Mouse (Mus musculus) lung, postnatal 25 days (tissue): ENCODE results near the gene Exoc6b.

Source experiments
- DNase-seq: peaks from one replicate; pipeline ENCODE4 v3.0.0; 2022; ENCODE audit warnings: low spot score

The Exoc6b gene

GRCm38 (mm10) chr6:84882663-84883517 is 186.4 kb downstream of the Exoc6b start:
- peak; percentile 16 for DNase-seq

DNA sequence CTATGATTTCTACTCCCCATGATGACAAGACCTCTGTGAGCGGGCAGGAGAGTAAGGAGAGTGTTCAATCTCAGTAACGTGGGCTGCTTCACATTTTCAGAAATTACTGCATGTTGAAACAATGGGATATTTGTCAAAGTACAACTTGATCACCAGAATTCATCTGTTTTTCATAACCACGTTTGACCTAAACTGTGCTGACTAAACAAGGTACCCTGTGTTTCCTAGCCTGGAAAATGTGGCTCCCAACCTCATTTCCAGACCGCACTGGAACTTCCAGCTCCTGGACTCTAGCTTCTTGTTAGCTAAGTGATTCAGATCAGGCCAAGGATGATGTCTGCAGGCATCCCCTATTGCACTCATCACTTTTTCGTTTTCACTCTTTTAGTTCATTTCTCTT is 193.4 kb downstream of the Exoc6b start:
- DNase-seq = no peak

- DNase-seq = no peak
Observed at GRCm38 (mm10) chr6:84867114-84867513, 202.2 kb downstream of the Exoc6b start.

GRCm38 (mm10) chr6:84864625-84865024 is 204.7 kb downstream of the Exoc6b start:
- DNase-seq = no peak

- no peak for DNase-seq
Observed at GRCm38 (mm10) chr6:84863816-84864375, 205.4 kb downstream of the Exoc6b start.

- DNase-seq = no peak
Observed at GRCm38 (mm10) chr6:84845665-84846064, 223.6 kb downstream of the Exoc6b start.

GRCm38 (mm10) chr6:84841138-84841537 is 228.2 kb downstream of the Exoc6b start:
- no peak for DNase-seq

DNA sequence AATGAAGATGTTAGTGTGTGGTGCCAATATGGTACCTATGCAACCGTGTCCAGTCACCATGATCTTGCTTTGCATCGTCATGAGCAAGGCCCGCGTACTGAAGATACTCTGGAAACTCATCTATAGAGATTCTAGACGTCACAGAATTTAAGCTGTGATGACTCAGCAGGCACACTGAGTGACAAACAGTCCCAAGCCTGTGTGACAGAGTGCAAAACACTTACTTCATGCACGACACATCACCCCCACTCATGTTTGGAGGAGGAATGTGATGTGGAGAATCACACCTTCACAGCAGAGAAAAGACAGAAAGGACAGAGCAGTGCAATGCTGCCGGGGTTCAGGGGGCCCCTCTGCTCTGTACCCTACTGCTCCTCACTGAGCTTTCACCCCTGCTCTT is 261.8 kb downstream of the Exoc6b start:
- DNase-seq = no peak

DNA sequence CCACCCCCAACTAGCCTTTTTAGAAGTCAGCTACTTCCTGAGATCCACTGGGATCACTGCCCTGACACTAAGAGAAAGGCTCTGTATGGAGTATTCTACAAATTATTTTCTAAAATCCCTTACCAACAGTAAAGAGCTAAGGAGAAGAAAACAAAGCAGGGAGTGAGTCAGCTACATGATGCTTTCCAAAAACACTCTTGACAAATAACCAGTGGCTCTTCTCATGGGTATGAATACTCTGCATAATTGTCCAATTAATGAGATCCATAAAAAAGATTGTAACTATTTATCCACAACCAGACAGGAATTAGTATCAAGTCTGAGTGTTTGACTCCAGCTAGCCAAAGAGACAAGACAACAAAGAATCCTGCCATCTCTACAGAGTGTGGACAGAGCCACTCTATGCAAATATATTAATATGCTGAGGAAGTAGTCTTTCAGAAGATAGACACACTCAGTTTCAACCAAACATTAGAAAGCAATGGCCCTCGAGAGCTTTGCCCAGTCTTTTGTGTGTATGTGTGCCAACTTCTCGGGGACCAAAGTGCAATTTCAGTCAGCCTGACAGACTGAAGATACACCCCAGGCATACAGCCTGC is 263.1 kb downstream of the Exoc6b start:
- no peak for DNase-seq

DNA sequence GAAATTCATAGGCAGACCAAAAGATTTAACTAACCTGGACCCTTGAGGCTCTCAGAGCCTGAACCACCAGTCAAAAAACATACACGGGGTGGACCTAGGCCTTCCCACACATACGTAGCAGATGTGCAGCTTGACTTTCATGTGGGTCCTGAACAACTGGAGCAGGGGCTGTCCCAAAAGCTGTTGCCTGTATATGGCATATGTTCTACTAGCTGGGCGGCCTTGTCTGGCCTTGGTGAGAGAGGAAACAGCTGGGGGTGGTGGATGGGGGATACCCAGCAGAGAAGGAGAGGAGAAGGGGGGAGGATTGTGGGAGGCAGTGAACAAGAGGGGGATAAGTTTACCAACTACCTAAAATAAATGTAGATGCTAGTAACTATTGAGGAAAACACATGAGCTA is 270.6 kb downstream of the Exoc6b start:
- DNase-seq = no peak

GRCm38 (mm10) chr6:84783994-84784393 is 285.3 kb downstream of the Exoc6b start:
- no peak for DNase-seq

GRCm38 (mm10) chr6:84779987-84780386 is 289.3 kb downstream of the Exoc6b start:
- DNase-seq = no peak

GRCm38 (mm10) chr6:84778970-84779369 is 290.3 kb downstream of the Exoc6b start:
- DNase-seq = no peak

- no peak for DNase-seq
Observed at GRCm38 (mm10) chr6:84775908-84776307, 293.4 kb downstream of the Exoc6b start.

DNA sequence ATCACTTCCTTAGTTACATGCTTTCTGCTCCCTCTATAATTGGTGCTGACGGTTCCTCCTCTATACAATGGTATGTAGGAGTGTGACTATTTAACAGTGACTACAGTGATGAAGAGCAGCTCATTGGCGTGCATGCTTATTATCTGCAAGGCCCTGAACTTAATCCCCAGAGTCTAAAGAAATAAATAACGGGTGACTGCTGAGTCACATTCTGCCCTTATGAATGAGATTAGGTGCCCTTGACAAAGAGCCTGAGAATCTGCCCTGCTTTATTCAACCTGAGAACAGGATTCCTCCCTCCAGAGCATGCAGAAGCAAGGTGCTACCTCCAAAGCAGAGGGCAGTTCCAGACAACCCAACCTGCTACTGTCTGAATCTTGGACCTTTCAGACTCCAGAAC is 314.0 kb downstream of the Exoc6b start:
- DNase-seq = no peak

GRCm38 (mm10) chr6:84752806-84753420 is 316.4 kb downstream of the Exoc6b start:
- no peak for DNase-seq

- DNase-seq = no peak
Observed at GRCm38 (mm10) chr6:84751409-84751808, 317.9 kb downstream of the Exoc6b start.

DNA sequence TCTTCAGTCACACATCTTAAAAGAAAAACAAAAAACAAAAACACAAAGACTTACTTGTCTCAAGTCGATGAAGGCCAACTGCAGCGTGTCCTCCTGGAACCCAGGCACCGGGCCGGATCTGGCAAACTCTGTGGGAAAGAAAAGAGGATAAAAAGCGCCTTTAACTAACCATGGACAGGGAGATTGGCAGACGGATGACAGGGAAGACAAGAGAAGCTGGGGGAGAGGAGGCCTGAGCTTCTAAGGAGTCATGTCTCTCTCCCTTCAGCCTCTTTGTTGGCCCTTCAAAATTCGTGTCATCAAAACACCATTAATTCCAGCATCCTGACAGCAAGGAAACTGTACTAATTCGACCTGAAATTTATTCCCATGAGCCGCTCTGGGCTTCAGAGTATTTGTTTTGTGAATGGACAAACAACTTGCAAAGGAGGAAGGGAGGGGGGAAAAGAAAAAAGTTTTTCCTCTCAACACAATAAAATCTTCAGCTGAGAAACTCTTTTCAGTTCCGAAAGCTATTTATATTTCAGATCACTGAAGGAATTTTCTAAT is 322.4 kb downstream of the Exoc6b start:
- DNase-seq = no peak

DNA sequence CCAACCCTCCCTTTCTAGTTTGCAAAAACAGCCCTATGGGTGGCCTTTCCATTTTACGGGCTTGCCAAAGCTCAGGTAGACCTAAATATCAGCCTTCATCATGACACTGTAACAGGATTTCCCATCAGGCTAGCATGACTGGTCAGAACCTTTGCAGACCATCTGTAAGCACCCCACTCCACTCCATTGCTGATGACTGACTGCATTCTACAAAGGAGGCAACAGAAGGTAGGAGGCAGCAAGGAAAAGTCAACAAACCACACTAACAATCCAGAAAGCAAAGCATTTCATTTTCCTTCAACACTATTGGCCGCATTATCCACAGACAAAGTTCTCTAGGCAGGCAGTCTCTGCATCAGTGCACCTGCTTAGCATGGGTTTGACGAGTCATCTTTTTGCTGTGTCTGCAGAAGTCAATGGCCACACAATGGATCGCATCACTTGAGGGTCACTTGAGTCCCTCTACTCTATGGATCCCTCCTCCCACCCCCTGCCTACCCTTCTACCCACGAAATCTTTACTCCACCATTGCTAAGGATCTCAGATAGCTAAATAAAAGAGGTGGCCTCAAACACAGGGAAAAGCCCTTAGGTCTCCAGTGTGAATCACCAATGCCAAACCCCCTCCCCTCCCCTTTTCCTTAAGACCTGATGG is 323.0 kb downstream of the Exoc6b start:
- DNase-seq = no peak

DNA sequence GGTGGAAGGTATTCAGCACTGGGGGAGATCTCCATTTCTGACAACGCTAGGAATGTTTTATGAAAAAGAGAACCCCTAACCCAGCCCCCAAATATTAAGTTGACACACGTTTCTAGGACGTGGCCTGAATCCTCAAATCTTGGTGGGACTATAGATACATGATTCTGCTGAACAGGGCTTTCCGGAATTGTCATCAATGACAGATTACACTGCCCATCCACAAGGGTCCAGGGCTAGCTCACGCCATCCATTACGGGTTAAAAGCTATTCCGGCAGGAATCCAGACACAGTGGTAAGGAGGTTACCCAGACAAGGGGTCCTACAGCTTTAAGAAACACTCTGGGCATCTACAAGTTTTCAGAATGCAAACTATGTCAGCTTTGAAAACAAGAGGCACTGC is 323.7 kb downstream of the Exoc6b start:
- no peak for DNase-seq

GRCm38 (mm10) chr6:84742227-84742626 is 327.1 kb downstream of the Exoc6b start:
- no peak for DNase-seq

DNA sequence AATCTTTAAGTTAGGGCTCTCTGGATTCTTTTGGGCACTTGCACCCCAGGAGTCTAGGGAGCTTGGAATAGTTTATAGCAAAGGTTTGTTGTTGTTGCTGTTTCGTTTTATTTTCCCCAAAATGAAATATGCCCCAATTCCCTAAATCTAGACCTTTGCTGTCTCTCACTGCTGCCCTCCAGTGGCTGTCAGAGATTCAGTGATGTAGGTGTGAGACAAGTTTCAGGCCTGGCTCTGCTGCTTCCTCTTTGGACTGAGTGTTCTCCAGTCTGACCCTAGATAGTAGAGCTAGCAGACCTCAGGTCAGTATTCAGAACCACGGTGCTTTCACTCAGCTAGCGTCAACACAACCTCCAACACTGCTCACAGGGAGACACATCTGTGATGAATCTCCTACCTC is 332.4 kb downstream of the Exoc6b start:
- peak; percentile 46 for DNase-seq
